Mouse (Mus musculus) B cell, adult (primary cell): Measurements from ENCODE around the gene Mafb. TPM values are rescaled to one million over a fixed set of nuclear protein-coding genes. Genes with fewer than 3 reads are reported as not detected.

Experiments used
- total RNA-seq: library from RNA; stranded (reverse); gene quantifications from 4 replicates; pipeline ENCODE4 v1.2.4, GENCODE M21; 2023; ENCODE audit not compliant: inconsistent age

Mafb gene
- total RNA-seq, result 1.6 to 3.0 TPM (median 2.3 TPM) in 4 replicates

DNA sequence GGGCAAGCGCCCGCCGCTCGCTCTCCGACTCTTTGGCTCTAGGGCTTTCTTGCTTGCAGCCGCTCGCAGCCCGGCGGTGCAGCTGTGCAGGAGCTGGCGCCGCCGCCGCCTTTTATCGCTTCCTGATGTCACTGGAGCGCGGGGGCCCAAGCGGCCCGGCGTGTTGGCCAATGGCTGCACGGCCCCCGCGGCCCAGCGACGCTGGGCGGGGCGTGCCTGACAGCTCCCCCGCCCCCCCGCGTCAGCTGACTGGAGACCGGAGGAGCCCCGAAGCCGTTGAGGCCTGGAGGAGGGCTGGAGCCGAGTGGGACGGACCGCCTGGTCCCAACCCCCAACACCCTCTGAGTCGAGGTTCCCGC, at the start of gene Mafb:
Gene Mafb (minus strand): TSS at position 86 of the 359 bp plus-strand sequence.

DNA sequence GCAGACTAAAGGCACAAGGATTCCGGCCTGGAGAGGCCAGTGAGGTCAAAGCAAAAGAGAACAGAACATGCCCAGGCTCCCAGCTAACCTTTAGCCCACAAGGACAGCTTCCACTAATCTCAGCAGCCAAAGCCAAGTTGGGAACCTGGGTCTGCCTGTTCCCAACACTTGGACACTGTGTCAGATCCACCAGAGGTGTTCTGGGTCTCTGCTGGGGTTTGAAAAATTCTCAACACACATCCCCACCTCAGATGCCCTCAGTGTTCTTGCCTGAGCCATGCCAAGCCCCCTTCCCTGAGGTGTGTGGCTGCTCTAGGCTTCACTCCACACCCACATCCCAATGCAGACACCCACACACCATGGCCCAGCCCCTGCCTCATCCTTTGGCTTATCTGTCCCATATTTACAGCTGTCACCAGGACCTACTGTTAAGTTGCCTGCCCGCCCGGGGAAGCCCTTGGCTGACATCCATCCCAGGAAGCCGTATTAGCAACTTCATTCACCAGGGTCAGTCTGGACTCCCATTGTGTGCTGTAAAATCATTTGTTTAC, 32.7 kb downstream of the Mafb start, which contains the start of gene Gm826:
Gene Gm826 (minus strand): TSS at position 52 of the 551 bp plus-strand sequence.

Other genes starting within 250 kb of the Mafb start
- gene Gm826, start 32.9 kb downstream of the Mafb start, total RNA-seq, result not detected in 4 replicates